Mouse (Mus musculus): ENCODE measurements at regions not wholly inside any gene's neighbourhood (a gene's known extent, or its start where the extent isn't known, plus 50 kb on each side); places are given as distances from the start of the nearest gene placed in this dataset.

DNA sequence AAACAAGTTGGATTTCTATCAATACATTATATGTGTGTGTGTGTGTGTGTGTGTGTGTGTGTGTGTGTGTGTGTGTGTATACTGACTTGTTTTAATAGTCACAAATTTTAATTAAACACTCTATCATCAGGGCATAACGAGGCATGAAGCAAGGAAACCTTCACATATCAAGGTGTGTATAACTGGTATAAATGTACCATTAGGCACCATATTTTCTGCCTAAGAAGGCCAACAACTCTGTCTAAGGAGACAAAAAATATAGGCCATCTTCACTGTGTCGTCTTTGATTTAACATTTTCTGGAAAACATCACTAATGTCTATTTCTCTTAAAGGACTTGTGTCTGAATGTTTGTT lies 218.9 kb upstream of the Atp2b1 start:
- Histone ChIP-seq H3K4me2 (ENCODE audit: low read depth, low read length) (no peak overlapping the region), H3K27me3 (ENCODE audit: control insufficient read depth, insufficient read depth, low read length) (no peaks in the 10 kb centered on the region), H3K9me3 (replicated peaks; ENCODE audit: control insufficient read depth, low read length) (no peaks in the 10 kb centered on the region), H3K9ac (replicated peaks; ENCODE audit: low read depth, low read length) (no peak overlapping the region), H3K4me3 (ENCODE audit: low read depth, low read length) (no peak overlapping the region), H3K36me3 (replicated peaks; ENCODE audit: control insufficient read depth, insufficient read depth, low read length) (no peaks in the 10 kb centered on the region), H3K4me1 (ENCODE audit: control insufficient read depth, insufficient read depth) (peaks cover 3% of the 10 kb centered on the region; the same call in 1 of the 2 replicates), H3K27ac (ENCODE audit: low read depth) (no peak overlapping the region)
- TF ChIP-seq EP300 (IDR thresholded peaks at IDR 0.05; ENCODE audit: low read depth) (no peak), CTCF (IDR thresholded peaks at IDR 0.05; ENCODE audit: low read depth) (no peak)
- DNase-seq (ENCODE audit: low spot score) (no peak), ATAC-seq (ENCODE audit: insufficient read depth, low read depth) (no peak)
- WGBS, result 84% methylated on average over 2 of the region's 2 CpGs

DNA sequence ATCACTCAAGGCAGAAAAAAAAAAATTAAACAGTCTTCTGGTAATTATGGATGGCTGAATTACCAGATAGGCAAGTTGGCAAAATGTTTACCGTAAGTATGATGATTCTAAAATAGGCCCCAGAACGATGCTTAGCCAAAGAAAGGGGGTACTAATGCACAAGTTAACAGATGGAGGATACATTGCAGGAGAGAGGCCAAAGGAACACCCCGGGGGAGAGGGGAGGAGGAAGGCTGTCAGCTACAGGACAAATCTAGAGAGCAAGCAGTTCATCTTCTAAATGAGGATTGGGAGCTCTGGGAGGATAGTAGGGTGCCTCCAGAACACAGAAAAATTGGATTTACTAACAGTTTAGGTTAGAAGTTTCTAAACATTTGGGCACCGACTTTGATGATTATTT lies 216.3 kb upstream of the Atp2b1 start:
- Histone ChIP-seq H3K4me3 (ENCODE audit: low read depth, low read length) (no peak overlapping the region), H3K9ac (replicated peaks; ENCODE audit: low read depth, low read length) (no peak overlapping the region), H3K36me3 (replicated peaks; ENCODE audit: control insufficient read depth, insufficient read depth, low read length) (no peaks in the 10 kb centered on the region), H3K4me2 (ENCODE audit: low read depth, low read length) (no peak overlapping the region), H3K27me3 (ENCODE audit: control insufficient read depth, insufficient read depth, low read length) (no peaks in the 10 kb centered on the region), H3K9me3 (replicated peaks; ENCODE audit: control insufficient read depth, low read length) (no peaks in the 10 kb centered on the region), H3K4me1 (ENCODE audit: control insufficient read depth, insufficient read depth) (peaks cover 16% of the 10 kb centered on the region; the same call in 1 of the 2 replicates), H3K27ac (ENCODE audit: low read depth) (no peak overlapping the region)
- ATAC-seq (ENCODE audit: insufficient read depth, low read depth) (no peak), DNase-seq (ENCODE audit: low spot score) (no peak)
- WGBS, result 76% methylated on average over 4 of the region's 4 CpGs
- no peak for TF ChIP-seq CTCF (IDR thresholded peaks at IDR 0.05; ENCODE audit: low read depth)
- no peak for TF ChIP-seq EP300 (IDR thresholded peaks at IDR 0.05; ENCODE audit: low read depth)

- TF ChIP-seq EP300 (IDR thresholded peaks at IDR 0.05; ENCODE audit: low read depth) (no peak), CTCF (IDR thresholded peaks at IDR 0.05; ENCODE audit: low read depth) (no peak)
- WGBS, result 79% methylated on average over 4 of the region's 4 CpGs
- Histone ChIP-seq H3K9me3 (replicated peaks; ENCODE audit: control insufficient read depth, low read length) (no peaks in the 10 kb centered on the region), H3K27me3 (ENCODE audit: control insufficient read depth, insufficient read depth, low read length) (no peaks in the 10 kb centered on the region), H3K4me1 (ENCODE audit: control insufficient read depth, insufficient read depth) (peaks cover 16% of the 10 kb centered on the region; the same call in 1 of the 2 replicates), H3K4me3 (ENCODE audit: low read depth, low read length) (no peak overlapping the region), H3K27ac (ENCODE audit: low read depth) (no peak overlapping the region), H3K9ac (replicated peaks; ENCODE audit: low read depth, low read length) (no peak overlapping the region), H3K36me3 (replicated peaks; ENCODE audit: control insufficient read depth, insufficient read depth, low read length) (no peaks in the 10 kb centered on the region), H3K4me2 (ENCODE audit: low read depth, low read length) (no peak overlapping the region)
- ATAC-seq (ENCODE audit: insufficient read depth, low read depth) (no peak), DNase-seq (ENCODE audit: low spot score) (no peak)
Observed at GRCm38 (mm10) chr10:98699579-98699978, 214.6 kb upstream of the Atp2b1 start.

DNA sequence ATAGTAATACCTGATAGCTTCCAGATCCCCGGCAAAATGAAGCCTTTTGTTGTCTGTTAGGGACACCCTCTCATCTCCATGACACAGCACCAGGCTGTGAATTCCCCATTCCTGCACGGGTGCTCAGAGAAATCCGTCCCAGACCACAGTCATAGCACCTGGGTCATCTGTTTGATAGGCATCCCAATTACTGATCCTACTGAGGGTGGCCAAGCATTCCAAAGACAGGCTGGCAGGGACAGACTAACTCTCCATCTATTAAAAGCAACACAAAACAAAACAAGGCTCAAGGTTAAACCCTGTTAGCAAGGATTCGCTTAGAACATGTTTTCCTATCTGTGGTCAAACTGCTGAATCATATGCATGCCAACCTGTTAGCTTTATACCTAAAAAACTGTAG lies 213.8 kb upstream of the Atp2b1 start:
- Histone ChIP-seq H3K4me2 (ENCODE audit: low read depth, low read length) (no peak overlapping the region), H3K9me3 (replicated peaks; ENCODE audit: control insufficient read depth, low read length) (no peaks in the 10 kb centered on the region), H3K27ac (ENCODE audit: low read depth) (no peak overlapping the region), H3K4me3 (ENCODE audit: low read depth, low read length) (no peak overlapping the region), H3K9ac (replicated peaks; ENCODE audit: low read depth, low read length) (no peak overlapping the region), H3K27me3 (ENCODE audit: control insufficient read depth, insufficient read depth, low read length) (no peaks in the 10 kb centered on the region), H3K36me3 (replicated peaks; ENCODE audit: control insufficient read depth, insufficient read depth, low read length) (no peaks in the 10 kb centered on the region), H3K4me1 (ENCODE audit: control insufficient read depth, insufficient read depth) (peaks cover 16% of the 10 kb centered on the region; the same call in 1 of the 2 replicates)
- no peak for DNase-seq (ENCODE audit: low spot score)
- 38% methylated on average over 4 of the region's 4 CpGs for WGBS
- no peak for ATAC-seq (ENCODE audit: insufficient read depth, low read depth)
- TF ChIP-seq CTCF (IDR thresholded peaks at IDR 0.05; ENCODE audit: low read depth) (no peak), EP300 (IDR thresholded peaks at IDR 0.05; ENCODE audit: low read depth) (no peak)

- DNase-seq (ENCODE audit: low spot score), result no peak
- Histone ChIP-seq H3K4me1 (ENCODE audit: control insufficient read depth, insufficient read depth) (peaks cover 16% of the 10 kb centered on the region; the same call in 1 of the 2 replicates), H3K4me3 (ENCODE audit: low read depth, low read length) (no peak overlapping the region), H3K27me3 (ENCODE audit: control insufficient read depth, insufficient read depth, low read length) (no peaks in the 10 kb centered on the region), H3K36me3 (replicated peaks; ENCODE audit: control insufficient read depth, insufficient read depth, low read length) (no peaks in the 10 kb centered on the region), H3K27ac (ENCODE audit: low read depth) (no peak overlapping the region), H3K9me3 (replicated peaks; ENCODE audit: control insufficient read depth, low read length) (no peaks in the 10 kb centered on the region), H3K4me2 (ENCODE audit: low read depth, low read length) (no peak overlapping the region), H3K9ac (replicated peaks; ENCODE audit: low read depth, low read length) (no peak overlapping the region)
- WGBS, result 18% methylated on average over 3 of the region's 3 CpGs
- TF ChIP-seq CTCF (IDR thresholded peaks at IDR 0.05; ENCODE audit: low read depth) (no peak), EP300 (IDR thresholded peaks at IDR 0.05; ENCODE audit: low read depth) (no peak)
- no peak for ATAC-seq (ENCODE audit: insufficient read depth, low read depth)
Observed at GRCm38 (mm10) chr10:98701285-98701684, 212.9 kb upstream of the Atp2b1 start.

DNA sequence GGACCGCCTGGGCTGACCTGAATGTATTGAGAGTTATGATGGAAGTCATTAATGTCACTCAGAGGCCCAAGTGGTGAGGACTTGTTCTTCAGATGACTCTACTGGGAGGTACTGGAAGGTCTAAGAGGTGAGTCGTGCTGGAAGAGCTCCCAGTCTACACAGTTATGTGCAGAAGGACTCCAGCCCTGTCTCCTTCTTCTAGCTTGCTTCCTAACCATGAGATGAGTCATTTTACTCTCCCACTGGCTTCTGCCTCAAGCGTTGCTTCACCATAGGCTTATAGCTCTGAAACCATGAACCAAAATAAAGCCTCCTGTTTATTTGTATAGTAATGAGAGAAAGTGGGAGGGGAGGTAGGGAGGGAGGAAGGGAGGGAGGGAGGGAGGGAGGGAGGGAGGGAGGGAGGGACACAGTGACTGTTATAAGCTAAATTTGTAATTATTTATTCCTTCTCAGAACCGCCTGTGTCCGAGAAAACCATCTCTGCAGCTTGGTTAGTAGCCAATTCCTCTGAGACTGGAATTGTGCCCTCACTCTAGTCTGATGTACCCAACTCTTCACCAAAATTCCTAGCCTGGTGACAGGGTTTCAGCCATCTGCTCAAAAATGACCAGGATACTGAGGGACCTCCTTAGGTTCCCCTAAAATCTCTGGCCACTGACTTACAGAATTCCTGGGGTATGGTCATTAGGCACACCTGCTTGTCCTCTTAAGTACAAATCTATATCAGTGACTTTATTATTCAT lies 211.6 kb upstream of the Atp2b1 start:
- H3K4me3 ChIP-seq (ENCODE audit: low read depth, low read length), result no peak overlapping the region
- DNase-seq (ENCODE audit: low spot score), result no peak
- TF ChIP-seq EP300 (IDR thresholded peaks at IDR 0.05; ENCODE audit: low read depth), result no peak
- no peak for TF ChIP-seq CTCF (IDR thresholded peaks at IDR 0.05; ENCODE audit: low read depth)
- no peak overlapping the region for H3K9ac ChIP-seq (replicated peaks; ENCODE audit: low read depth, low read length)
- 85% methylated on average over 5 of the region's 5 CpGs for WGBS
- H3K36me3 ChIP-seq (replicated peaks; ENCODE audit: control insufficient read depth, insufficient read depth, low read length), result no peaks in the 10 kb centered on the region
- H3K27ac ChIP-seq (ENCODE audit: low read depth), result no peak overlapping the region
- no peaks in the 10 kb centered on the region for H3K27me3 ChIP-seq (ENCODE audit: control insufficient read depth, insufficient read depth, low read length)
- H3K9me3 ChIP-seq (replicated peaks; ENCODE audit: control insufficient read depth, low read length), result no peaks in the 10 kb centered on the region
- no peak overlapping the region for H3K4me2 ChIP-seq (ENCODE audit: low read depth, low read length)
- no peak for ATAC-seq (ENCODE audit: insufficient read depth, low read depth)
- H3K4me1 ChIP-seq (ENCODE audit: control insufficient read depth, insufficient read depth), result peaks cover 16% of the 10 kb centered on the region; the same call in 1 of the 2 replicates

Data from heart, postnatal 0 days (tissue).